Mouse (Mus musculus): ENCODE data around the gene Rps19. TPM values are rescaled to one million over a fixed set of nuclear protein-coding genes. Genes with fewer than 3 reads are reported as not detected.

Gene Rps19
- total RNA-seq (2023): 100 to 1,000 TPM; 709 to 835 TPM

DNA sequence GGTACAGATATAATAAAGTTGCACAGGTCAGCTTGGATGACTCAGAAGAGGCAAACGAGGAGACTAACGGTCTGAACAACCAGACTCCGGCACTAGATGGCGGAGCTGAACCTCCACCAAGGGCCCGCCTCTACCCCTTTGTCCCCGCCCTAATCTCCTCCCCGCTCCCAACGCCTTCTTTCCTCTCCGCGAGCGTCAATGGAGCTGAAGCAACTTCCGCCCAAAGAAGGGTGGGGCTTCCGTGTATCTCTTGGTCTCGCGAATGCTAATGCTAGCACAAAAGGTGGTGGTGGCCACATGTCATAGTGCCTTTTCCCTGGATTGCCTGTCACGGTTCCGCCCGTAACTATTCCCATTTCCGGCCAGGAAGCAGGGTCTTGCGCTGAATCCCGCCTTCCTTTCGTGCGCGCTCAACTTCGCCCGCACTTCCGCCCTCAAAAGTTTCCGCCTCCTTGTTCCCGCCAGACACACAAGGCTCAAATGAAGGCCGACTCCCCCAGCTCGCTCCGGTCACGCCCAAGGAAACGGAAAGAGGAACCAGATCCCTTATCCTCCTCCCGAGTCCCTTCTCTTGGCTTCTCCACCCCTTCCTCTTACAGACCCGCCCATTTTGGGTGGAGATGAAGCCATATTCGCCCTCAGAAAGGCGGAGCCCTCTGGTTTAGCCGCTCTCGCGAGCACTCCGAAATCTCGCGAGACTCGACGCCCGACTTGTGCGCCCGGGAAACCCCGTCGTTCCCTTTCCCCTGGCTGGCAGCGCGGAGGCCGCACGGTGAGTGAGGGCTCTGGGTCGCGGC is at the start of gene Rps19:
Gene Rps19, plus strand, starts transcription at position 476 of the 797 bp plus-strand sequence.

DNA sequence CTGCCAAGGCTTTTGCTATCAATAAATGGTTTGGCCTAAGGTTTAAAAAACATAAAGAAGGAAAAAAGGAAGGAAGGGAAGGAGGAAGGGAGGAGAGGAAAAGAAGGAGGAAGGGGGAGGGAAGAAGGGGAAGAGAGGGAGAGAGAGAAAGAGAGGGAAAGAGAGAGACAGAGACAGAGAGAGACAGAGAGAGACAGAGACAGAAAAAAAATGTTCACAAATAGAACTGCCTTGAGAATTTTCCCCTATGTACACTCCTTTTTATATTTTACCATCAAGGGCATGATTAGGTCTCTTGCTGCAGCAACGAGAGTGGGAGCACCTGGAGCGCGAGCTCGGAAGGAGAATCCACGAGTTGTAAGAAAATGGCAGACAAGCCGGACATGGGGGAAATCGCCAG is 22.3 kb upstream of the Rps19 start, which contains the start of gene Gm9844:
Gene Gm9844, plus strand, starts transcription at position 301 of the 400 bp plus-strand sequence.

DNA sequence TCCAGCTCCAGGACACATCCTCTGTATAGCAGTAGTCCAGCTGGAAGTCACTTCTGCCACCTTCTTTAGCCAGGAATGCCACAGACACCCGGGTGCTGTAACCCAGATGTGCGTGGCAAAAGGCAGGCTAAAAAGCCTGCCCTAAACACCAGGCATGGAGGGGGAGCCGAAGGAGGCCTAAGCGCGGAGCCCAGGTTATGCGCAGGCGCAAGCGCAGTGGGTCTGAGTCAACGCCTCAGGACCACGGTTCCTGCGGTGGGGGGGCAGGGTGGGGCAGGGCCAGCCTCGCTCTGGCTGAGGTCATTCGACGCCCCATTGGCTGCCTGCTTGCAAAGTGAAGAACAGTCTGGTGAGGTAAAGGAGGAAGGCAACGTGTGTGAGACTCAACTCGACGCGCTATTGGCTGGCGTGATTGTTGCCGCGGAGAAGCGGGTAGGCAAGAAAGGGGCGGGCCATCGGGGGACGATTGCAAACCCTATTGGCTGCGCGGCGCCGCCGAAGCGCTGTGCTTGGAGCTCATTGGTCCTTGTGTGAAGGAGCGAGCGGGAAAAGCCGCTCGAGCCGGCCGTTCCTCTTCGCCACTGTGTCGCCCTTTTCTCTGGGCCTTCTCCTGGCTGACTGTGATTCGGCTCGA is 14.5 kb upstream of the Rps19 start, which contains the start of the genes Lypd4 and Dmrtc2:
Gene Lypd4, minus strand, starts transcription at position 410 of the 634 bp plus-strand sequence.
Gene Dmrtc2, plus strand, starts transcription at position 526 of the 634 bp plus-strand sequence.

DNA sequence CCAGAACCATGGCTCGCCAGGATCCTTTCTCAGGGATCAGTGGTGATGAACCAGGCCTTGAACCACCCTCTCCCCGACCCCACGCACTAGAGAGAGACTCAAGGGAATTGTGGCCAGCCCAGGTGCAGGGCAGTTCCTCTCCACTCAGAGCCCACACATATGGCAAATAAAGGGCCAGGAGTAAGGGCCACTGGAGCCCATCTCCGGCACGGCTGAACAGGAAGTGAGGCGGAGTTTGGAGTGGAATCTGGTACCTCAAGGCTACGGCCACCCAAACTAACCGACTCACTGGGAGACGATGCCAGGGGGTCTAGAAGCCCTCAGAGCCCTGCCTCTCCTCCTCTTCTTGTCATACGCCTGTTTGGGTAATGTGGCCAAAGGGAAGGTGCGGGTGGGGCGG is 13.1 kb downstream of the Rps19 start, which contains the start of gene Cd79a:
Gene Cd79a, plus strand, starts transcription at position 158 of the 400 bp plus-strand sequence.

DNA sequence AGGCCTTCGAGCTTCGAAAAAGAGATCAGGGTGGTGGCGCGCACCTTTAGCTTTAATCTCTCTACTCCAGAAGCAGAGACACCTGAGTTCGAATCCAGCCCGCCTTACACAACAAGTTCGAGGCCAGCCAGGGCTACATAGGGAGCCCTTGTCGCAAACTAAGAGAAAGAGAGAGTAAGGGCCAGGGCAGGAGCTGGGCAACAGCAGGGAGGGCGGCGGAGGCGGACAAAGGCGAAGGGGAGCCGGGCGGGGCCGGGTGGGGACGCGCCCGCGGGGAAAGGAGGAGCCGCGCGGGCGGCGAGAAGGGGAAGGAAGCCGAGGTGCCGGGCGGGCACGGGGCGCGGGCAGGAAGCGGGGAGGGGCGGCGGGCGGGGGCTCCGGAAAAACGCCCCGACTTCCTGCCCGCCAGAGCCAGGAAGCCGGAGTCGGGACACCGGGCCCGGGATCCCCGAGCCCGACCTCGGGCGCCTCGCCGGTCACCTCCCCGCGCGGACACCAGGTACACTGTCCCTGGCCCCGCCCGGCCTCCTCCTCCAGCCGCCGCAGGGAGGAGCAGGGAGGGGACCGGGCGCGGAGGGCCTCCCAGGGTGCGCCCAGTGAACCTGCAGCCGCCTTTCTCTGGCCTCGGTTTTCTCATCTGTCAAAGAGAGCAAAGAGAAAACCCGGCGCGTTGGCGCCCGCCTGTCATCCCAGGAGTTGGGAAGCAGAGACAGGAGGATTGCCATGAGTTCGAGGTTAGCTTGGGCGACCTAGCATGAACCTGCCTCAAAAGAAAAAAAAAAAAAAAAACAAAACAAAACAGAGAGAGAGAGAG is 18.7 kb downstream of the Rps19 start, which contains the start of gene Arhgef1:
Gene Arhgef1, plus strand, starts transcription at position 283 of the 814 bp plus-strand sequence.

Other genes with a start within 250 kb of the Rps19 start
- not detected for gene Lypd3, start 247.8 kb upstream of the Rps19 start, total RNA-seq (2023)
- not detected for gene Tex101, start 207.7 kb upstream of the Rps19 start, total RNA-seq (2023)
- 1 to 10 TPM in 1 of 2 experiments, under 1 TPM in 1; 0.97 to 2.1 TPM for gene BC049730, start 175.1 kb upstream of the Rps19 start, total RNA-seq (2023)
- 1 to 10 TPM; 8.0 to 9.5 TPM for gene Gm4763, start 157.5 kb upstream of the Rps19 start, total RNA-seq (2023)
- gene Cd177, start 124.1 kb upstream of the Rps19 start, total RNA-seq (2023): 1,000 to 10,000 TPM; 1,138 to 1,339 TPM
- gene Ceacam10, start 107.2 kb upstream of the Rps19 start, total RNA-seq (2023): 10 to 100 TPM; 74.1 to 80.0 TPM
- gene Gm9844, start 22.2 kb upstream of the Rps19 start, total RNA-seq (2023): 1 to 10 TPM; 1.0 to 1.9 TPM
- not detected for gene Lypd4, start 14.4 kb upstream of the Rps19 start, total RNA-seq (2023)
- not detected for gene Dmrtc2, start 14.3 kb upstream of the Rps19 start, total RNA-seq (2023)
- gene Cd79a, start 13.0 kb downstream of the Rps19 start, total RNA-seq (2023): 10 to 100 TPM in 1 of 2 experiments, 1 to 10 TPM in 1; 6.0 to 16.1 TPM
- 100 to 1,000 TPM; 599 to 603 TPM for gene Arhgef1, start 18.5 kb downstream of the Rps19 start, total RNA-seq (2023)
- not detected for gene Gm4881, start 60.1 kb downstream of the Rps19 start, total RNA-seq (2023)
- gene Rabac1, start 88.4 kb downstream of the Rps19 start, total RNA-seq (2023): 100 to 1,000 TPM; 126 to 160 TPM
- 100 to 1,000 TPM; 196 to 231 TPM for gene Atp1a3, start 121.6 kb downstream of the Rps19 start, total RNA-seq (2023)
- gene Grik5, start 188.0 kb downstream of the Rps19 start, total RNA-seq (2023): 1 to 10 TPM; 3.5 to 3.7 TPM
- 10 to 100 TPM; 12.7 to 14.1 TPM for gene Zfp574, start 188.2 kb downstream of the Rps19 start, total RNA-seq (2023)